Mouse (Mus musculus) liver, adult 2 months (tissue): ENCODE measurements at regions not wholly inside any gene's neighbourhood (a gene's known extent, or its start where the extent isn't known, plus 50 kb on each side); places are given as distances from the start of the nearest gene placed in this dataset.

ENCODE experiments used
- DNase-seq: peaks from one replicate; pipeline ENCODE4 v3.0.0-alpha.2; 2011; ENCODE audit warnings: low read depth, low spot score; ENCODE audit errors: extremely low read depth
- H3K27ac ChIP-seq: fragments of 200-500 bp; replicated peaks from 2 replicates; pipeline ENCODE4 v1.5.1; 2012; ENCODE audit warnings: low read depth, mild to moderate bottlenecking, control low read depth, inconsistent platforms, low read length; ENCODE audit not compliant: insufficient read depth
- H3K27me3 ChIP-seq: fragments of 200-500 bp; 2 replicates; pipeline ENCODE4 v1.6.1; 2012; ENCODE audit warnings: mild to moderate bottlenecking, moderate library complexity, low read length, inconsistent platforms; ENCODE audit not compliant: control insufficient read depth, insufficient read depth
- H3K36me3 ChIP-seq: fragments of 200-500 bp; 2 replicates; pipeline ENCODE4 v1.6.1; 2012; ENCODE audit warnings: low read length, inconsistent platforms; ENCODE audit not compliant: control insufficient read depth, insufficient read depth
- H3K4me1 ChIP-seq: fragments of 200-500 bp; 2 replicates; pipeline ENCODE4 v1.6.1; 2011; ENCODE audit warnings: low read length; ENCODE audit not compliant: control insufficient read depth, insufficient read depth
- H3K4me3 ChIP-seq: fragments of 200-500 bp; 2 replicates; pipeline ENCODE4 v1.5.1; 2011; ENCODE audit warnings: low read depth, mild to moderate bottlenecking, control low read depth, low read length, moderate library complexity; ENCODE audit not compliant: insufficient read depth
- H3K79me2 ChIP-seq: fragments of 200-500 bp; 2 replicates; pipeline ENCODE4 v1.6.1; 2012; ENCODE audit warnings: inconsistent platforms, mild to moderate bottlenecking, low read length, moderate library complexity; ENCODE audit not compliant: control insufficient read depth, insufficient read depth
- H3K9ac ChIP-seq: fragments of 200-500 bp; 2 replicates; pipeline ENCODE4 v1.6.1; 2012; ENCODE audit warnings: low read depth, mild to moderate bottlenecking, control low read depth, inconsistent platforms, low read length
- CTCF ChIP-seq: fragments of 200-500 bp; IDR thresholded peaks from 2 replicates; pipeline ENCODE4 v1.5.1; 2011; ENCODE audit warnings: low read depth, low read length, control low read depth
- POLR2A ChIP-seq: fragments of 200-500 bp; IDR thresholded peaks from 2 replicates; pipeline ENCODE4 v1.6.1; 2011; ENCODE audit warnings: low read length, control low read depth; ENCODE audit not compliant: insufficient read depth; ENCODE audit errors: extremely low read depth
- WGBS: fragments of 180-500 bp; shearing (Covaris S2); methylation state at CpG from one replicate; pipeline ENCODE4 v1.1.7; 2018; 5-methylcytosine and 5-hydroxymethylcytosine counted together

DNA sequence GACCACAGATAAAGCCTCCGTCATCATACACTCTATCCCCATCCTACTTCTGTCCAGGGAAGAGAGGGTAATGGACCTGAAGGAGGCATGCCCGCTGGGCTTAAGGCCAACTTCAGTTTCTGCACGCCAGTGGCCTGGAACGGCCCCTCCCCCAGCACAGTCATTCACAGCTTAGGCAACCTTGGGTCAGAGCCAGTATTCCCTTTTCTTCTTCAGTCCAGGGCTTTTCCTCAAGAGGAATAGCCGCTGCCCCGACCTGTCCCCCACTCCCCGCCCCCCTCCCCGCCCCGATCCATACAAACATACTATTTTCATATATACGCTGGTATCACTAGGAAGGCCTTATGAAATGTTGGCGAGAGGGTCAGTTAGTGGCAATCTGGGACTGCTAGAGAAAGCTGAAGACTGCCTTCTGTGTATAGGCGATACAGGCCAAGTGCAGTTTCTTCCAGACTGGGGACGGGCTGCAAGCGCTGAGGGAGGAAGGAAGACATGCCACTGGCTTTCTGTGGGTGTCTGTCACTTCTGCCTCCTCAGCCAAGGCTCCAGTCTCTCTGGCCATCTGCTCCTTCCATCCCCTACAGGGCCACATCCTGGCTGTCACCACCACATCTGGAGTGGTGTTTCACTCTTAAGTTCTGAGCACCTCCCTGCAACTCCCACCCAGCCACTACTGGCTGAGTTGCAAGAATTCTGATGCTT is 113.5 kb upstream of the Lemd2 start:
- H3K27me3 ChIP-seq: no peaks in the 10 kb centered on the region
- H3K4me1 ChIP-seq: no peaks in the 10 kb centered on the region
- H3K36me3 ChIP-seq: no peaks in the 10 kb centered on the region
- H3K4me3 ChIP-seq: no peak overlapping the region
- H3K79me2 ChIP-seq: no peaks in the 10 kb centered on the region
- no peak overlapping the region for H3K9ac ChIP-seq
- WGBS: 65% methylated on average over 14 of the region's 14 CpGs
- TF ChIP-seq CTCF (no peak), POLR2A (no peak)
- DNase-seq: no peak
- H3K27ac ChIP-seq: no peak overlapping the region

DNA sequence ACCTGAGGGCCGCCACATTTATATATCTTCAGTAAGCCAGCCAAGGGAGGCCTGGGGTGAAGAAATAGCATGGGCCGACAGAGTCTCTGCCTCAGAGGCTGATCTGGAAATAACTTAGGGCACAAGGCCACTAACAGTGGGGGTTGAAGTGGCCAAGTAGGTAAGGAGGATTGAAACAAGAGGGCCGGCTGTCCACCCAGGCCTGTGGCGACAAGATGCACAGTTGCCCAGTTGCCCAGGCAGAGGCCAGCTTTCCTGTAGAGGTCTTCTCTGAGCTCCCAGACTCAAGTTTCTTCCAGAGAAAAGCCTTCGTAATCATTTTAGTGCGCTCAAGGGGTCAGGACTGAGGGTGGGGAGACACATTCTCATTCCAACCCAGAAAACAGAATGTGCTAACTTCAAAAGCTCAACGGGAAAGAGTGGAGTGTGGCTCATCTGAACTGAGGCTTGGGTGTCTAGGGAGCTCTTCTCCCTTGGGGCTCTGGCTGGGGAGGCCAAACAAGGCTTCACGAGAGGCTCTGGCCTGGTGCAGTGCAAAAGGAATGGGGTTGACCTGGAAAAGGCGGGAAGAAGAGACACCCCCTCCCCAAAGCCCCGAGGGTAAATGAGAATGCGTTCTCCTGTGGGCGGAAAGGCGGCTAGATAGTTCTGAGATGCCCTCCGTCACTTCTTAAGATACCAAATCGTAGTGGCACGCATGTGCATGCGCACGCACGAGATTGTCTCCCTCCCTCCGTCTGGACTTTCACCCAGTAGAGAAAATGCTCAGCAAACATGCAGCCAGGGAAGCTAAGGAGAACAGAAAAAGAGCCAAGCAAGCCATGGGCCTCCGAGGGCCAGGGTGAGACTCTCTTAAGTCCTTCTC is 112.7 kb upstream of the Lemd2 start:
- H3K4me3 ChIP-seq: no peak overlapping the region
- no peak for TF ChIP-seq CTCF
- TF ChIP-seq POLR2A: no peak
- H3K27me3 ChIP-seq: no peaks in the 10 kb centered on the region
- no peaks in the 10 kb centered on the region for H3K36me3 ChIP-seq
- no peaks in the 10 kb centered on the region for H3K79me2 ChIP-seq
- WGBS: 86% methylated on average over 21 of the region's 21 CpGs
- no peak overlapping the region for H3K27ac ChIP-seq
- no peak for DNase-seq
- no peaks in the 10 kb centered on the region for H3K4me1 ChIP-seq
- H3K9ac ChIP-seq: no peak overlapping the region

DNA sequence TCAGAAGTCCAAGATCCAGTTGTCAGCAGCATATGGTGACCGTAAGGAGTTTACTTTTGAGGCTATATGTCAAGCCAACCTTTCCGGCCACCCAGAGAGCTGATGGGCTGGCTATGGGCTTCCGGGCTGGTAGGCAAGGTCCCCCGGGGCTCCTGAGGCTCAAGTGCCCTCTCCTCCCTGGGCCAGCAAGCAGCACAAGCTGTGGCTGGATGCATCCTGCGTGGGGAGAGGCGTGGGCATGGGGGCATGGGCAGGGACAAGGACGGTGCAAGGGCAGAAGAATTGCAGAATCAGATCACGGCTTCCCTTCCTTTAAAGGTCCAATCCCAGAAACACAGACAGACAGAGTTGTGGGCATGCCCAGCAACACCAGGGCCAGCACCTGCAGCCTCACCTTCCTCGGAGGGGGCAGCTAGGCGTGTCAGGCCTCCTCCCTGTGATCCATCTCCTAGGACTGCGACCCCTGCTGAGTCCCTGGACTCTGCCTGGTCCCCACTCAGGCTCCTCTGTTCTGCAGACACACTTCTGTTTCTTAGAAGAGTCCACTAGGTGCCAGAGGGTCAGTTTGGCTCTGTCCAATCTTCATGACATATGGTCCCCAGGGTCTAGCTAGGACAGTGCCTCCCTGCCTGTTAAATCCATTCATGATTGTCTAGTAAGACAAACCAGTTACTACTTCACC is 111.8 kb upstream of the Lemd2 start:
- 81% methylated on average over 11 of the region's 11 CpGs for WGBS

DNA sequence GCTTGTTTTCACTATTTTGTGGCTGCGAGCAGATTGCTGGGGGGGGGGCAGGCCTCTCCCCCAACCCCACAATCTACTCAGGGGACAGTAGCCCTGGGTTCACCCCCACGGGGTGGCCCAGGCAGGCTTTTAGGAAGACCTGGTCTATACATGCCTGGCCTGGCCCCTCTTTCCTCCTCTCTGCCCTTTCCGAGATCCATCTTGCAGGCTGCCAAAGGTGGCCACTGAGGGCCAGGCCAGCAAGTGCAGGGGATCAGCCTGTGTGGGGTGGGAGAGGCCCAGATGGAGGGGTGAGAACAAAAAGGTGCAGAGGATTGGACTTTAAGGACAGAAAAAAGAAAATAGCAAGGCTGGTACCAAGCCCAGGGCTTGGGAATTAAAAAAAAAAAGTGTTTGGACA is 111.2 kb upstream of the Lemd2 start:
- Histone ChIP-seq H3K27ac (no peak overlapping the region), H3K36me3 (no peaks in the 10 kb centered on the region), H3K4me1 (no peaks in the 10 kb centered on the region), H3K9ac (no peak overlapping the region), H3K79me2 (no peaks in the 10 kb centered on the region), H3K27me3 (no peaks in the 10 kb centered on the region), H3K4me3 (no peak overlapping the region)
- DNase-seq: no peak
- whole genome bisulfite sequencing: 76% methylated on average over 3 of the region's 3 CpGs
- TF ChIP-seq CTCF (no peak), POLR2A (no peak)

More for the DNA sequence above, 111.8 kb upstream of the Lemd2 start:
- DNase-seq: no peak
- Histone ChIP-seq H3K36me3 (no peaks in the 10 kb centered on the region), H3K27me3 (no peaks in the 10 kb centered on the region), H3K79me2 (no peaks in the 10 kb centered on the region), H3K27ac (no peak overlapping the region), H3K9ac (no peak overlapping the region), H3K4me3 (no peak overlapping the region), H3K4me1 (no peaks in the 10 kb centered on the region)
- no peak for TF ChIP-seq POLR2A
- no peak for TF ChIP-seq CTCF

DNA sequence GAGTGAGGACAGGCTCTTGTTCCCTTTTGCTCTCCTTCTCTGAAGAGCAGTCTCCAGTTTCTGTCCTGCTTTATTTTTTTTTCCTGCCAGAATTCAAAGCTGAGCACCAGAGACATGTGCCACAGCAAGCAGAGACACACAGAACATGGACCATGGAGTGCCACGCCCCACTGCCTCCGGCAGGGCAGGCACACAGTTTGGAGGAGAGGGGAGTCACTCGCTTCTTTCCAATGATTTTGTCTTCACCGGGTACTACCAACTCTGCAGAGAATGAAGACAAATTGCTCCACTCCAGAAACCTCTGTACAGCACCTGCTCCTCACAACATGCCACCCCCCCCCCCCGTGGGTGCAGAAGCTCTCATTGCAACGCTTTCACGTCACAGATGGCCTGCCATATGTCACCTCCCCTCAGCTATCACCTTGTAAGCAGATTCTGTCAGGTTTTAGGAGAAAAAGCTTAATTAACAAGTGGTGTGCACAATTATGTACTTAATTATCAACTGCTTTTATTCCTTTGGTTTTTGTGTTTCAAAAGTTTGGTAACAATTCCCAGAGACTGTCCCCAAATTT is 110.6 kb upstream of the Lemd2 start:
- 73% methylated on average over 7 of the region's 7 CpGs for WGBS
- Histone ChIP-seq H3K9ac (no peak overlapping the region), H3K4me3 (no peak overlapping the region), H3K36me3 (no peaks in the 10 kb centered on the region), H3K27ac (no peak overlapping the region), H3K79me2 (no peaks in the 10 kb centered on the region), H3K4me1 (no peaks in the 10 kb centered on the region), H3K27me3 (no peaks in the 10 kb centered on the region)
- no peak for DNase-seq
- TF ChIP-seq CTCF (no peak), POLR2A (no peak)
